Mouse (Mus musculus) hindbrain, embryonic 13.5 days (tissue): ENCODE data around the gene Pdgfra. TPM values are rescaled to one million over a fixed set of nuclear protein-coding genes. Genes with fewer than 3 reads are reported as not detected.

Experiments
- ATAC-seq: fragments of 200-750 bp; cut with Nextera tagmentation; 2 replicates; pipeline ENCODE4 v1.8.0; 2017; ENCODE audit warnings: moderate TSS enrichment; ENCODE audit not compliant: low FRiP score
- H3K27ac ChIP-seq: fragments of 300-500 bp; sonication (generic); 2 replicates; pipeline ENCODE4 v1.5.1; 2015; ENCODE audit warnings: inconsistent platforms, mild to moderate bottlenecking, moderate library complexity
- H3K27me3 ChIP-seq: fragments of 300-500 bp; sonication (generic); 2 replicates; pipeline ENCODE4 v1.6.1; 2015; ENCODE audit warnings: mild to moderate bottlenecking, inconsistent platforms
- H3K36me3 ChIP-seq: fragments of 300-500 bp; sonication (generic); 2 replicates; pipeline ENCODE4 v1.6.1; 2015; ENCODE audit warnings: mild to moderate bottlenecking, inconsistent platforms
- H3K4me1 ChIP-seq: fragments of 300-500 bp; sonication (generic); replicated peaks from 2 replicates; pipeline ENCODE4 v1.6.1; 2015; ENCODE audit warnings: inconsistent platforms
- H3K4me2 ChIP-seq: fragments of 300-500 bp; sonication (generic); 2 replicates; pipeline ENCODE4 v1.6.1; 2015; ENCODE audit warnings: inconsistent platforms, mild to moderate bottlenecking, moderate library complexity
- H3K4me3 ChIP-seq: fragments of 300-500 bp; sonication (generic); 2 replicates; pipeline ENCODE4 v1.5.1; 2015; ENCODE audit warnings: mild to moderate bottlenecking, inconsistent platforms
- H3K9ac ChIP-seq: fragments of 300-500 bp; sonication (generic); 2 replicates; pipeline ENCODE4 v1.6.1; 2015; ENCODE audit warnings: mild to moderate bottlenecking, inconsistent platforms
- H3K9me3 ChIP-seq: fragments of 300-500 bp; sonication (generic); 2 replicates; pipeline ENCODE4 v1.6.1; 2016; ENCODE audit warnings: inconsistent platforms
- WGBS: fragments of 180-500 bp; shearing (Covaris S2); methylation state at CpG from one replicate; pipeline ENCODE4 v1.1.7; 2015; 5-methylcytosine and 5-hydroxymethylcytosine counted together
- polyA plus RNA-seq: library from polyadenylated mRNA; unstranded; fragments of >200 nt; fragmentation: Nextera tagmentation; extraction: Ambion mirVana; gene quantifications from 2 replicates; pipeline ENCODE4 v1.2.1, GENCODE M21; 2015

The Pdgfra gene
- 11.3 and 12.4 TPM in 2 replicates for polyA plus RNA-seq

DNA sequence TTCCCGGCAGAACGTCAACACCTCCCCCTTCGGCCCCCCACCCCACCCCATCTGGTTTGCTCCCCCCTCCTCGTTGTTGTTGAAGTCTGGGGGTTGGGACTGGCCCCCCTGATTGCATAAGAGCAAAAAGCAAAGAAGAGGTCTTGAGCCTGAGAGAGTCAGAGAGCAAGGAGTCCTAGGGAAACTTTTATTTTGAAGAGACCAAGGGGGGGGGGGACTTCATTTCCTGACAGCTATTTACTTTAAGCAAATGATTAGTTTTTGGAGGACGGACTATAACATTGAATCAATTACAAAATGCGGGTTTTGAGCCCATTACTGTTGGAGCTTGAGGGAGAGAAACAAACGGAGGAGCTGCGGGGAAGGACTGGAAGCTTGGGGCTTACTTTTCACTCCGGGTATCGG is at the start of gene Pdgfra:
Pdgfra (plus strand) TSS at position 272 of the 405 bp plus-strand sequence.
- H3K27ac ChIP-seq: peak within 1 kb of the TSS; percentile 56
- H3K4me3 ChIP-seq: peak within 1 kb of the TSS; percentile 35
- peaks cover 67% of the 10 kb centered on the region for H3K4me1 ChIP-seq
- peaks cover 90% of the 10 kb centered on the region for H3K27me3 ChIP-seq
- ATAC-seq: no peak
- H3K36me3 ChIP-seq: no peaks in the 10 kb centered on the region
- H3K4me2 ChIP-seq: peak within 1 kb of the TSS; percentile 44
- WGBS: under 1% methylated on average over 10 of the region's 10 CpGs
- H3K9ac ChIP-seq: peak within 1 kb of the TSS; percentile 60; the same call in 1 of the 2 replicates
- H3K9me3 ChIP-seq: no peaks in the 10 kb centered on the region

- Histone ChIP-seq H3K9ac (no peak overlapping the region), H3K9me3 (0 out of 2 replicates have a peak, but pooled peaks cover 6% of the 10 kb centered on the region), H3K27me3 (0 out of 2 replicates have a peak, but pooled peaks cover 16% of the 10 kb centered on the region), H3K4me3 (no peak overlapping the region), H3K4me2 (no peak overlapping the region), H3K27ac (no peak overlapping the region), H3K4me1 (no peaks in the 10 kb centered on the region), H3K36me3 (no peaks in the 10 kb centered on the region)
- ATAC-seq: no peak
- WGBS: 61% methylated on average over 3 of the region's 3 CpGs
Measured at GRCm38 (mm10) chr5:75106511-75106910, 45.6 kb upstream of the Pdgfra start.

DNA sequence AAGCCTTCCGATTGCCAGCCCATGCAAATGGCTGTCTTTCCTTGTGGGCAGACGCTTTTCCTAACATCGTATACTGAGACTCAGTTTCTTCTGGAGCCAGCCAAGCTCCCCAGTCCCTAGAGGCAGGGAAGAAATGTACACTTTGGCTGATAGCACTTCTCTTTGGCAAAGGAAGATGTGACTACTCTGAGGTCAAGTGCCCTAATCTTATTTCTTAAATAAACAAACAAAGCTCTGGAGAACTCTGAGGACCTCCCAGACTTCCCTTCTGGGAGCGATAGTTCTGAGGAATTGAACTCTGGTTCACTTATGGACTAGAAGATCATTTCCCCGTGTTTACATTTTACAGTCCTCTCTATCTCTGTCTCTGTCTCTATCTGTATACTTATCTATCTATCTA is 42.7 kb upstream of the Pdgfra start:
- no peaks in the 10 kb centered on the region for H3K4me1 ChIP-seq
- H3K9ac ChIP-seq: no peak overlapping the region
- H3K27ac ChIP-seq: no peak overlapping the region
- 0 out of 2 replicates have a peak, but pooled peaks cover 6% of the 10 kb centered on the region for H3K9me3 ChIP-seq
- 77% methylated on average over 5 of the region's 5 CpGs for WGBS
- 0 out of 2 replicates have a peak, but pooled peaks cover 9% of the 10 kb centered on the region for H3K27me3 ChIP-seq
- no peak overlapping the region for H3K4me3 ChIP-seq
- H3K36me3 ChIP-seq: no peaks in the 10 kb centered on the region
- no peak for ATAC-seq
- H3K4me2 ChIP-seq: no peak overlapping the region

- WGBS: 71% methylated on average over 5 of the region's 5 CpGs
- Histone ChIP-seq H3K9me3 (0 out of 2 replicates have a peak, but pooled peaks cover 6% of the 10 kb centered on the region), H3K4me1 (no peaks in the 10 kb centered on the region)
Measured at GRCm38 (mm10) chr5:75111781-75112180, 40.3 kb upstream of the Pdgfra start.

DNA sequence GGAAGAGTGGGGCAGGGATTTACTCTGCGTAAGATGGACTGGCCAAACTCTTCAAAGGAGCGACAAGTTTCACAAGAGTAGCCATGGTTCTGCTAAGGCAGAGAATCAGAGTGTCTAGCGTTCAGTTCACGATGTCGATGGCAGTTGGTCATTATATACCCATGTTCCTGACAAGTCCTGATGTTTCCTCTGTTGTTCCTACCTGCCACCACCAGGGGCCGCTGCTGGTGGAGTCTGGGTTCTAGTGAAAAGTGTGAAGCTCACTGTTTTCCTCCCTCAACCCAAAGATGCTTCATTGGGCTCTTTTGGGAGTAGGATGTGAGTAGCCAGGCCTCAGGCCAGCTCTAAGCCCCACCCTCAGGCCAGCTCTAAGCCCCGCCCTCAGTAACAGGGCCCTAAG is 33.3 kb upstream of the Pdgfra start:
- H3K27me3 ChIP-seq: no peaks in the 10 kb centered on the region
- no peak overlapping the region for H3K27ac ChIP-seq
- H3K9me3 ChIP-seq: no peaks in the 10 kb centered on the region
- H3K4me3 ChIP-seq: no peak overlapping the region
- H3K9ac ChIP-seq: no peak overlapping the region
- no peak for ATAC-seq
- no peak overlapping the region for H3K4me2 ChIP-seq
- WGBS: 65% methylated on average over 7 of the region's 7 CpGs
- H3K36me3 ChIP-seq: no peaks in the 10 kb centered on the region
- no peaks in the 10 kb centered on the region for H3K4me1 ChIP-seq

More at GRCm38 (mm10) chr5:75111781-75112180, 40.3 kb upstream of the Pdgfra start:
- no peak for ATAC-seq
- Histone ChIP-seq H3K27me3 (0 out of 2 replicates have a peak, but pooled peaks cover 6% of the 10 kb centered on the region), H3K4me3 (no peak overlapping the region), H3K9ac (no peak overlapping the region), H3K36me3 (no peaks in the 10 kb centered on the region), H3K4me2 (no peak overlapping the region), H3K27ac (no peak overlapping the region)

- Histone ChIP-seq H3K9ac (no peak overlapping the region), H3K4me2 (no peak overlapping the region), H3K9me3 (no peaks in the 10 kb centered on the region), H3K27me3 (no peaks in the 10 kb centered on the region), H3K27ac (no peak overlapping the region), H3K4me3 (no peak overlapping the region), H3K36me3 (no peaks in the 10 kb centered on the region), H3K4me1 (no peaks in the 10 kb centered on the region)
- no peak for ATAC-seq
- 62% methylated on average over 5 of the region's 5 CpGs for WGBS
Measured at GRCm38 (mm10) chr5:75121646-75122045, 30.4 kb upstream of the Pdgfra start.

- no peaks in the 10 kb centered on the region for H3K4me1 ChIP-seq
- H3K9me3 ChIP-seq: no peaks in the 10 kb centered on the region
- no peak overlapping the region for H3K4me2 ChIP-seq
- no peak overlapping the region for H3K4me3 ChIP-seq
- no peak for ATAC-seq
- H3K27me3 ChIP-seq: peaks cover 10% of the 10 kb centered on the region; the same call in 1 of the 2 replicates
- H3K9ac ChIP-seq: no peak overlapping the region
- no peaks in the 10 kb centered on the region for H3K36me3 ChIP-seq
- WGBS: 89% methylated on average over 7 of the region's 7 CpGs
- H3K27ac ChIP-seq: no peak overlapping the region
Measured at GRCm38 (mm10) chr5:75134681-75135080, 17.4 kb upstream of the Pdgfra start.

DNA sequence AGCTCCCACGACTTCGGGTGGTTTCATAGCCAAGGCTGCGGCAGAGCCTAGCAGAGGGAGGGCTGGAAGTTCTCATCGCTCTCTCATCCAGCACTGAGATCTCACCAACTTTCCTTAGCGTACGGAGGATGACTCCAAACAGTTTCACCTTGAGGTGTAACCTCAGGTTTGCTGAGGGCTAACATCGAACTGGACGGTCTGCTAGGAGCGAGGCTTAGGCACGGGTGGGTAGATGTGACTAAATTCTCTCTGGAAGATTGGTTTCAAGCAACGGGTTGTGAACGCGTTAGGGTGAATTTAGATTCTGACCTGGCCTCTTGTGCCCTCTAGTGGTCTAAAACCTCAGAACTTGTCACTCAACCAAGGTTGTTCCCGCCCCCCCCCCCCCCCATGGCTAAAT is 9.0 kb upstream of the Pdgfra start:
- Histone ChIP-seq H3K4me1 (peaks cover 4% of the 10 kb centered on the region), H3K27me3 (peaks cover 66% of the 10 kb centered on the region), H3K36me3 (no peaks in the 10 kb centered on the region), H3K4me3 (peak overlapping the region; percentile 8; the same call in 1 of the 2 replicates), H3K9me3 (no peaks in the 10 kb centered on the region), H3K9ac (no peak overlapping the region), H3K27ac (no peak overlapping the region), H3K4me2 (peak overlapping the region; percentile 48)
- WGBS: 4% methylated on average over 14 of the region's 14 CpGs
- ATAC-seq: no peak

DNA sequence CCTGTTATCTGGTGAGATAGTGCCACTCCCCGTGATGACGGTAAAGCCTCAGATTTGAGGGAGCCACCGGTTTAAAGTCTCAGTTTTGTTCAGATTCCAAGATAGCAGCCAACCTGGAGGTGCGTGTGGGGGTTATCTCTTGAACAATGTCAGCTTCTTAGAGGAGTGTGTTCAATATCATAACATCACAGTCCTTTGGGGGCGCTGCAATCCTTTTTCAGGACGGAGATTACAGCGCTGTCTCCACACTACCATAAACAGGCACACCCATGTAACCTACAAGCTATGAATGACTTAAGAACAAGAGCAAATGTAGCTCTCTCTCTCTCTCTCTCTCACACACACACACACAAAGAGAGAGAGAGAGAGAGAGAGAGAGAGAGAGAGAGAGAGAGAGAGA is 8.3 kb upstream of the Pdgfra start:
- Histone ChIP-seq H3K27ac (no peak overlapping the region), H3K4me2 (0 out of 2 replicates have a peak overlapping the region, but pooled peaks have one; percentile 6), H3K4me1 (peaks cover 11% of the 10 kb centered on the region), H3K9me3 (no peaks in the 10 kb centered on the region), H3K4me3 (no peak overlapping the region), H3K9ac (no peak overlapping the region), H3K36me3 (no peaks in the 10 kb centered on the region), H3K27me3 (peaks cover 71% of the 10 kb centered on the region)
- WGBS: 49% methylated on average over 7 of the region's 7 CpGs
- no peak for ATAC-seq

GRCm38 (mm10) chr5:75145341-75145740 is 6.8 kb upstream of the Pdgfra start:
- peaks cover 76% of the 10 kb centered on the region for H3K27me3 ChIP-seq

DNA sequence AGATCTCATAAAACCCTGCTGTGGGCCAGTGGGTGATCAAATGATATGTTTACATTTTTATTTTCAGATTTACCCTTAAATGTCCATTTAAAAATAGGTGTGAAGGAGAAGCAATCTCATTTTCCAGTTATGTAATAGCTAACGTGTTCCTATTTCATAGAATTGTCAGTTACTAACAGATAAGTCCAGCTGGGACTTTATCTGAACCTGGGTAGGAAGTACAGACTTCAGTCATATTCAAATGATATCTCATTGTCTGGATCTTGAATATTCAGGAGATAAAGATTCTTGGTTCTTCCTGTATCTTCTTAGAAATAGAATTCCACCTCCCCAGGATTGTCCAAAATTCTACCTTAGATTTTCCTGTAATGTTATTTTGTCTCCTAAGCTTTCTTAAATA is 5.6 kb upstream of the Pdgfra start:
- Histone ChIP-seq H3K4me1 (peaks cover 30% of the 10 kb centered on the region), H3K36me3 (no peaks in the 10 kb centered on the region), H3K27me3 (peaks cover 87% of the 10 kb centered on the region), H3K4me2 (no peak overlapping the region), H3K27ac (no peak overlapping the region), H3K9me3 (no peaks in the 10 kb centered on the region), H3K9ac (no peak overlapping the region), H3K4me3 (no peak overlapping the region)
- 81% methylated on average over 1 of the region's 1 CpGs for WGBS
- ATAC-seq: no peak

More at GRCm38 (mm10) chr5:75145341-75145740, 6.8 kb upstream of the Pdgfra start:
- no peak overlapping the region for H3K4me3 ChIP-seq
- H3K4me1 ChIP-seq: peaks cover 25% of the 10 kb centered on the region
- H3K36me3 ChIP-seq: no peaks in the 10 kb centered on the region
- H3K9me3 ChIP-seq: no peaks in the 10 kb centered on the region
- ATAC-seq: no peak
- no peak overlapping the region for H3K4me2 ChIP-seq
- WGBS: 72% methylated on average over 2 of the region's 2 CpGs
- no peak overlapping the region for H3K9ac ChIP-seq
- H3K27ac ChIP-seq: no peak overlapping the region

DNA sequence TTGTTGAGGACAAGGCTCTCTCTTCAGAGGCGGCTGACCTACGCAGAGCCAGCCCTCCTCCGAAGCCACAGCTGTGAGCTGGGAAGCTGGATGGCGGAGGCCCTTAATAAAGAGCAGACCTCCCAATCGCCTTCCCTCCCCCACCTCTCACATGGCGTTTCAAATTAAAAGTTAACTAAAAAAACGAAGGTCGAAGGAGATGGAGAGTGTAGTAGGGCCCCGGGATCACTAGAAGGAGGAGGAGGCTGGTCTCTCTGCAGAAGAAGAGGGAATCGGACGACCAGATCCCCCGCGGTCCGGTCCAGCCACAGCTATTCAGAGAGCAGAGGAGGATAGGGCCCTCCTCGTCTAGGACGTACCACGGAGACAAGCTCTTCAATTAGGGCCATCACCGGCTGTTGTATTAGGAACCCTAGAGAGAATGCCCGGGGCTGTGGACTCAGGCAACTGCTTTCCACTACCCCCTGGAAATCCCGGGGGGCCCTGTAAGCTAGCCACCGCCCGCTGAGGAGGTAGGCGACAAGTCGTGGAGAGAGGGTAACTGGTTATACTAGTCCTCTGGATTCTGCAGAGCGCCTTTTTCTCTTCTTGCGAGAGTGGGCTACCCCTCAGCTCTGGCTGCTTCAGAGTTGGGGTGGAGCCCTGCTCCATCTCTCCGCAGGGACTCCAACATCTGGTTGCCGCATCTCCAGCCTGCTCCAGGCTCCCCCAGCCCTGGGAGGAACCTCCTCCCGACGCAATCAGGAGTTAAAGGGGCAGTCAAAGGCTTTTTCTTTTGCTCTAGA is 3.6 kb upstream of the Pdgfra start:
- H3K27me3 ChIP-seq: peaks cover 96% of the 10 kb centered on the region
- no peak for ATAC-seq

More for the DNA sequence above, 3.6 kb upstream of the Pdgfra start:
- Histone ChIP-seq H3K9me3 (no peaks in the 10 kb centered on the region), H3K36me3 (no peaks in the 10 kb centered on the region), H3K4me2 (peak overlapping the region; percentile 32), H3K27ac (peak overlapping the region; percentile 40; the same call in 1 of the 2 replicates), H3K9ac (no peak overlapping the region), H3K4me3 (peak overlapping the region; percentile 17), H3K4me1 (peaks cover 36% of the 10 kb centered on the region)
- WGBS: 1% methylated on average over 30 of the region's 30 CpGs
